Mouse (Mus musculus) CD4-positive, CD25-positive, alpha-beta regulatory T cell (primary cell): Measurements from ENCODE around the gene Zcrb1. TPM values are rescaled to one million over a fixed set of nuclear protein-coding genes. Genes with fewer than 3 reads are reported as not detected.

ENCODE experiments used
- polyA plus RNA-seq: library from polyadenylated mRNA; unstranded; fragments of 100-300 nt; shearing (Covaris generic); gene quantifications from one replicate; pipeline ENCODE4 v1.2.1, GENCODE M21; 2017

The Zcrb1 gene
- polyA plus RNA-seq, result 102 TPM

GRCm38 (mm10) chr15:93397826-93398698 lies at the start of gene Zcrb1, which contains the start of gene Pphln1:
Zcrb1 (minus strand) TSS chr15:93398334.
Pphln1 (plus strand) TSS chr15:93398350.

GRCm38 (mm10) chr15:93336925-93337761 lies 61.0 kb downstream of the Zcrb1 start, which contains the start of gene Yaf2:
Yaf2 (minus strand) TSS chr15:93336935.

Other genes starting within 250 kb of the Zcrb1 start
- gene Gxylt1, start 123.2 kb downstream of the Zcrb1 start, polyA plus RNA-seq, result 13.5 TPM
- 77.8 TPM for gene Yaf2, start 61.4 kb downstream of the Zcrb1 start, polyA plus RNA-seq
- gene Pphln1, start within 50 bp of the Zcrb1 start, polyA plus RNA-seq, result 41.1 TPM
- gene Prickle1, start 197.6 kb upstream of the Zcrb1 start, polyA plus RNA-seq, result 9.9 TPM